8 mouse cellular contexts compared by ENCODE assay signal in genomic region chrX:72022750-72023398, GRCm38 (mm10). TPM values are rescaled to one million over a fixed set of nuclear protein-coding genes. Genes with fewer than 3 reads are reported as not detected.
A peak's percentile ranks its signal among the peaks of the same experiment; 100 is the strongest.
DNase-seq lines count a peak whose midpoint lies in the region; ATAC-seq and TF ChIP-seq lines count a peak whose summit lies in the region.

No protein-coding gene starts in this region.

- TF ChIP-seq CTCF in heart, postnatal 0 days (IDR thresholded peaks at IDR 0.05; ENCODE audit: low read depth), result peak; percentile 54
- peak; percentile 38 to 61; a peak in 3 of 4 replicates for TF ChIP-seq CTCF in CH12.LX (conservative IDR thresholded peaks at IDR 0.05 in 1 of 2, IDR thresholded peaks at IDR 0.05 in 1 of 2; ENCODE audit: low read depth in 2 of 2, low read length in 2 of 2)
- peak; percentile 68 for TF ChIP-seq CTCF in hindbrain, postnatal 0 days (IDR thresholded peaks at IDR 0.05; ENCODE audit: low read depth)
- TF ChIP-seq CTCF in thymus, adult 2 months (IDR thresholded peaks at IDR 0.05; ENCODE audit: borderline replicate concordance, control insufficient read depth, extremely low read depth, insufficient read depth, low read length, poor library complexity), result no peak

- H3K27ac ChIP-seq in heart, postnatal 0 days (ENCODE audit: low read depth), result no peak overlapping the region
- no peak overlapping the region for H3K27ac ChIP-seq in heart, embryonic 12.5 days (ENCODE audit: poor library complexity, severe bottlenecking)
- no peak overlapping the region for H3K27ac ChIP-seq in CH12.LX (ENCODE audit: insufficient read depth, low read depth)
- H3K27ac ChIP-seq in hindbrain, postnatal 0 days, result no peak overlapping the region
- H3K27ac ChIP-seq in midbrain, embryonic 16.5 days (ENCODE audit: low read length), result no peak overlapping the region
- H3K27ac ChIP-seq in thymus, adult 2 months (ENCODE audit: control insufficient read depth, insufficient read depth, low read length), result no peak overlapping the region

- no peaks in the 10 kb centered on the region for H3K36me3 ChIP-seq in heart, postnatal 0 days (replicated peaks; ENCODE audit: control insufficient read depth, insufficient read depth, low read length)
- no peaks in the 10 kb centered on the region for H3K36me3 ChIP-seq in heart, embryonic 12.5 days
- H3K36me3 ChIP-seq in CH12.LX (replicated peaks in 1 of 2; ENCODE audit: control insufficient read depth in 1 of 2, insufficient read depth in 1 of 2, low read length in 1 of 2), result no peaks in the 10 kb centered on the region
- no peaks in the 10 kb centered on the region for H3K36me3 ChIP-seq in hindbrain, postnatal 0 days (ENCODE audit: insufficient read depth, low read length)
- H3K36me3 ChIP-seq in midbrain, embryonic 16.5 days (ENCODE audit: control insufficient read depth, insufficient read depth, low read length), result no peaks in the 10 kb centered on the region
- no peaks in the 10 kb centered on the region for H3K36me3 ChIP-seq in thymus, adult 2 months (ENCODE audit: control insufficient read depth, insufficient read depth, low read length)

- peak; percentile 7 for DNase-seq in heart, postnatal 0 days (ENCODE audit: low spot score)
- DNase-seq in CH12.LX (ENCODE audit: extremely low read depth), result no peak
- peak; percentile 66 for DNase-seq in hindbrain, postnatal 0 days (ENCODE audit: low spot score)
- DNase-seq in thymus, adult 2 months, result no peak
- DNase-seq in urinary bladder, postnatal 36 days (ENCODE audit: low spot score in 2 of 2), result no peak

- no peaks in the 10 kb centered on the region for H3K4me1 ChIP-seq in heart, postnatal 0 days (ENCODE audit: control insufficient read depth, insufficient read depth)
- H3K4me1 ChIP-seq in heart, embryonic 12.5 days (replicated peaks), result no peaks in the 10 kb centered on the region
- H3K4me1 ChIP-seq in CH12.LX (ENCODE audit: control insufficient read depth in 1 of 2, insufficient read depth in 2 of 2), result no peaks in the 10 kb centered on the region
- H3K4me1 ChIP-seq in hindbrain, postnatal 0 days (ENCODE audit: insufficient read depth, low read length), result no peaks in the 10 kb centered on the region
- no peaks in the 10 kb centered on the region for H3K4me1 ChIP-seq in midbrain, embryonic 16.5 days (ENCODE audit: control insufficient read depth, insufficient read depth, low read length)
- H3K4me1 ChIP-seq in thymus, adult 2 months (replicated peaks; ENCODE audit: control insufficient read depth, insufficient read depth, low read length), result no peaks in the 10 kb centered on the region

- peak; percentile 54 for TF ChIP-seq RAD21 in CH12.LX (IDR thresholded peaks at IDR 0.05; ENCODE audit: low read depth, low read length)

- no peak overlapping the region for H3K9ac ChIP-seq in heart, postnatal 0 days (replicated peaks; ENCODE audit: low read depth, low read length)
- no peak overlapping the region for H3K9ac ChIP-seq in heart, embryonic 12.5 days
- H3K9ac ChIP-seq in CH12.LX (ENCODE audit: insufficient read depth, low read depth), result no peak overlapping the region
- no peak overlapping the region for H3K9ac ChIP-seq in hindbrain, postnatal 0 days (replicated peaks; ENCODE audit: low read length)
- H3K9ac ChIP-seq in midbrain, embryonic 16.5 days (ENCODE audit: low read depth, low read length), result no peak overlapping the region

- 32% methylated on average over 10 of the region's 10 CpGs for whole genome bisulfite sequencing in heart, postnatal 0 days
- WGBS in heart, embryonic 12.5 days, result 39% methylated on average over 10 of the region's 10 CpGs
- WGBS in hindbrain, postnatal 0 days, result 40% methylated on average over 10 of the region's 10 CpGs
- WGBS in midbrain, embryonic 16.5 days, result 34% methylated on average over 10 of the region's 10 CpGs
- 43% methylated on average over 10 of the region's 10 CpGs for whole genome bisulfite sequencing in thymus, adult 2 months

- no peak overlapping the region for H3K4me3 ChIP-seq in heart, postnatal 0 days (ENCODE audit: low read depth, low read length)
- no peak overlapping the region for H3K4me3 ChIP-seq in heart, embryonic 12.5 days
- no peak overlapping the region for H3K4me3 ChIP-seq in CH12.LX (replicated peaks in 1 of 3; ENCODE audit: low read depth in 2 of 3, low read length in 2 of 3, poor library complexity in 1 of 3)
- H3K4me3 ChIP-seq in hindbrain, postnatal 0 days (ENCODE audit: low read length), result no peak overlapping the region
- H3K4me3 ChIP-seq in midbrain, embryonic 16.5 days (ENCODE audit: low read depth, low read length), result no peak overlapping the region
- H3K4me3 ChIP-seq in thymus, adult 2 months (ENCODE audit: control insufficient read depth, insufficient read depth, low read length), result no peak overlapping the region

- dilution Hi-C loops in CH12.LX (cut with MboI; ENCODE audit: extremely low pct_ligation_motif_present, extremely low pct_unique_long_range_greater_than_20kb, low sequenced_read_pairs), result no loop called here

- no peaks in the 10 kb centered on the region for H3K9me3 ChIP-seq in heart, postnatal 0 days (replicated peaks; ENCODE audit: control insufficient read depth, low read length)
- H3K9me3 ChIP-seq in heart, embryonic 12.5 days (replicated peaks), result no peaks in the 10 kb centered on the region
- H3K9me3 ChIP-seq in CH12.LX (replicated peaks; ENCODE audit: low read length), result no peaks in the 10 kb centered on the region
- no peaks in the 10 kb centered on the region for H3K9me3 ChIP-seq in hindbrain, postnatal 0 days (ENCODE audit: low read length)
- H3K9me3 ChIP-seq in midbrain, embryonic 16.5 days (replicated peaks; ENCODE audit: control insufficient read depth, low read length, poor library complexity, severe bottlenecking), result no peaks in the 10 kb centered on the region

- H3K27me3 ChIP-seq in heart, postnatal 0 days (ENCODE audit: control insufficient read depth, insufficient read depth, low read length), result no peaks in the 10 kb centered on the region
- no peaks in the 10 kb centered on the region for H3K27me3 ChIP-seq in heart, embryonic 12.5 days (replicated peaks)
- no peaks in the 10 kb centered on the region for H3K27me3 ChIP-seq in CH12.LX (replicated peaks)
- no peaks in the 10 kb centered on the region for H3K27me3 ChIP-seq in hindbrain, postnatal 0 days (ENCODE audit: insufficient read depth, low read length)
- H3K27me3 ChIP-seq in midbrain, embryonic 16.5 days (ENCODE audit: control insufficient read depth, insufficient read depth, low read depth, low read length), result no peaks in the 10 kb centered on the region
- no peaks in the 10 kb centered on the region for H3K27me3 ChIP-seq in thymus, adult 2 months (ENCODE audit: control insufficient read depth, insufficient read depth, low read length)

- no peaks in the 10 kb centered on the region for H3K79me2 ChIP-seq in CH12.LX (replicated peaks; ENCODE audit: control insufficient read depth, extremely low read depth, insufficient read depth, poor library complexity, severe bottlenecking)

- in situ Hi-C loops in CH12.LX (cut with MboI; ENCODE audit: low pct_ligation_motif_present, low pct_unique_long_range_greater_than_20kb, low sequenced_read_pairs), result no loop called here

- no peak for TF ChIP-seq POLR2A in CH12.LX (IDR thresholded peaks at IDR 0.05; ENCODE audit: low read depth, low read length)
- no peak for TF ChIP-seq POLR2A in thymus, adult 2 months (IDR thresholded peaks at IDR 0.05; ENCODE audit: control insufficient read depth, extremely low read depth, insufficient read depth, low read length, poor library complexity)

- no peak for ATAC-seq in heart, postnatal 0 days (ENCODE audit: insufficient read depth, low read depth)
- no peak for ATAC-seq in heart, embryonic 12.5 days (ENCODE audit: insufficient number of reproducible peaks, low FRiP score)
- ATAC-seq in common myeloid progenitor, adult 5-6 weeks (replicated peaks; ENCODE audit: low read depth, poor library complexity, severe bottlenecking), result 0 out of 2 replicates have a peak, but pooled peaks have one; percentile 58
- peak; percentile 80 for ATAC-seq in hindbrain, postnatal 0 days
- ATAC-seq in midbrain, embryonic 16.5 days, result peak; percentile 70; the same call in 1 of the 2 replicates

- no peak for TF ChIP-seq EP300 in heart, postnatal 0 days (IDR thresholded peaks at IDR 0.05; ENCODE audit: low read depth)
- TF ChIP-seq EP300 in CH12.LX (IDR thresholded peaks at IDR 0.05; ENCODE audit: low read length), result no peak

- no peak overlapping the region for H3K4me2 ChIP-seq in heart, postnatal 0 days (ENCODE audit: low read depth, low read length)
- no peak overlapping the region for H3K4me2 ChIP-seq in heart, embryonic 12.5 days
- no peak overlapping the region for H3K4me2 ChIP-seq in CH12.LX (ENCODE audit: insufficient read depth, low read depth, poor library complexity, severe bottlenecking)
- no peak overlapping the region for H3K4me2 ChIP-seq in hindbrain, postnatal 0 days (ENCODE audit: low read depth, low read length)
- no peak overlapping the region for H3K4me2 ChIP-seq in midbrain, embryonic 16.5 days (ENCODE audit: low read length)

TF ChIP-seq in CH12.LX, 34 proteins besides CTCF, POLR2A, EP300 and RAD21 (continues in another document):
- no peak for TF ChIP-seq MAX (IDR thresholded peaks at IDR 0.05; ENCODE audit: low read length)

RNA-seq across cellular contexts. Expression of gene Cnga2, which starts 31.2 kb away (rescaled TPM):
- total RNA-seq in heart, postnatal 0 days (2014; rRNA removed; ENCODE audit: low replicate concordance), result 0.04 TPM in 1 of 2 replicates, not detected in the other
- 0.04 TPM in 2 replicates for polyA plus RNA-seq in heart, postnatal 0 days (2015; fragmentation: Nextera tagmentation; extraction: Ambion mirVana)
- 0.06 TPM in 1 of 2 replicates, not detected in the other for polyA plus RNA-seq in heart, embryonic 12.5 days (2016; fragmentation: Nextera tagmentation; extraction: Ambion mirVana)
- not detected in 2 replicates for total RNA-seq in CH12.LX (2012; rRNA removed)
- total RNA-seq in CH12.LX (2014; rRNA removed), result not detected in 2 replicates
- not detected in 2 replicates for polyA plus RNA-seq in CH12.LX (2012; ENCODE audit: insufficient read length, low read depth)
- total RNA-seq in common myeloid progenitor, adult 5-6 weeks (2017), result not detected in 2 replicates
- total RNA-seq in hindbrain, postnatal 0 days (2014; rRNA removed), result 0.05 and 0.25 TPM in 2 replicates
- 0.09 and 0.15 TPM in 2 replicates for polyA plus RNA-seq in hindbrain, postnatal 0 days (2015; fragmentation: Nextera tagmentation; extraction: Ambion mirVana)
- polyA plus RNA-seq in midbrain, embryonic 16.5 days (2015; fragmentation: Nextera tagmentation; extraction: Ambion mirVana), result 0.24 and 0.28 TPM in 2 replicates
- polyA plus RNA-seq in thymus, adult 2 months (2012; rRNA removed), result 0.84 and 0.96 TPM in 2 replicates

RNA-seq across cellular contexts. Expression of gene Fate1, which starts 50.1 kb away (rescaled TPM):
- total RNA-seq in heart, postnatal 0 days (2014; rRNA removed; ENCODE audit: low replicate concordance), result not detected in 2 replicates
- 0.12 and 0.16 TPM in 2 replicates for polyA plus RNA-seq in heart, postnatal 0 days (2015; fragmentation: Nextera tagmentation; extraction: Ambion mirVana)
- polyA plus RNA-seq in heart, embryonic 12.5 days (2016; fragmentation: Nextera tagmentation; extraction: Ambion mirVana), result not detected in 2 replicates
- total RNA-seq in CH12.LX (2012; rRNA removed), result not detected in 2 replicates
- not detected in 2 replicates for total RNA-seq in CH12.LX (2014; rRNA removed)
- not detected in 2 replicates for polyA plus RNA-seq in CH12.LX (2012; ENCODE audit: insufficient read length, low read depth)
- not detected in 2 replicates for total RNA-seq in common myeloid progenitor, adult 5-6 weeks (2017)
- total RNA-seq in hindbrain, postnatal 0 days (2014; rRNA removed), result not detected in 2 replicates
- 0.20 TPM in 1 of 2 replicates, not detected in the other for polyA plus RNA-seq in hindbrain, postnatal 0 days (2015; fragmentation: Nextera tagmentation; extraction: Ambion mirVana)
- polyA plus RNA-seq in midbrain, embryonic 16.5 days (2015; fragmentation: Nextera tagmentation; extraction: Ambion mirVana), result 0.23 TPM in 1 of 2 replicates, not detected in the other
- not detected in 2 replicates for polyA plus RNA-seq in thymus, adult 2 months (2012; rRNA removed)

Comparison
In these comparisons a context has a peak if more than half of its experiments do, and no peak if none do; other contexts are left out.
1. ATAC-seq: peak in common myeloid progenitor, adult 5-6 weeks (single experiment), hindbrain, postnatal 0 days (single experiment) and midbrain, embryonic 16.5 days (single experiment); none in heart, postnatal 0 days (single experiment) and heart, embryonic 12.5 days (single experiment).
2. DNase-seq: peak in heart, postnatal 0 days (single experiment) and hindbrain, postnatal 0 days (single experiment); none in CH12.LX (single experiment), thymus, adult 2 months (single experiment) and urinary bladder, postnatal 36 days (0 of 2).